Comparison of ENCODE assay signal across 17 mouse cellular contexts in genomic region chr4:100967703-100968392, GRCm38 (mm10). TPM values are rescaled to one million over a fixed set of nuclear protein-coding genes. Genes with fewer than 3 reads are reported as not detected.
DNase-seq lines count a peak whose midpoint lies in the region; ATAC-seq and TF ChIP-seq lines count a peak whose summit lies in the region.
"Had no signal": no experiment of that assay in that cellular context is flagged by ENCODE, and none has a peak within 500 bp of the region (broad histone marks: within the 10 kb centered on the region; RNA-seq: fewer than 3 reads in every experiment).

No protein-coding gene starts in this region.

- no peaks in the 10 kb centered on the region for H3K4me1 ChIP-seq in lung, postnatal 0 days (ENCODE audit: insufficient read depth, low read depth, low read length)
- peaks cover 24% of the 10 kb centered on the region for H3K4me1 ChIP-seq in embryonic facial prominence, embryonic 14.5 days (ENCODE audit: control insufficient read depth, insufficient read depth, low read length)
- peaks cover 16% of the 10 kb centered on the region for H3K4me1 ChIP-seq in limb, embryonic 12.5 days (replicated peaks)
- H3K4me1 ChIP-seq in liver, embryonic 11.5 days (replicated peaks; ENCODE audit: control insufficient read depth, insufficient read depth, low read length), result no peaks in the 10 kb centered on the region

- no peak overlapping the region for H3K4me3 ChIP-seq in lung, postnatal 0 days (ENCODE audit: low read depth, low read length)
- no peak overlapping the region for H3K4me3 ChIP-seq in embryonic facial prominence, embryonic 14.5 days (ENCODE audit: low read depth, low read length)
- no peak overlapping the region for H3K4me3 ChIP-seq in limb, embryonic 12.5 days (replicated peaks)
- H3K4me3 ChIP-seq in liver, embryonic 11.5 days (ENCODE audit: low read depth, low read length), result no peak overlapping the region
- H3K4me3 ChIP-seq: layer of hippocampus, adult 2 months had no signal

- H3K27me3 ChIP-seq in lung, postnatal 0 days (replicated peaks; ENCODE audit: insufficient read depth, low read length), result no peaks in the 10 kb centered on the region
- H3K27me3 ChIP-seq in embryonic facial prominence, embryonic 14.5 days (replicated peaks; ENCODE audit: control insufficient read depth, insufficient read depth, low read length), result no peaks in the 10 kb centered on the region
- H3K27me3 ChIP-seq in limb, embryonic 12.5 days, result no peaks in the 10 kb centered on the region
- H3K27me3 ChIP-seq in liver, embryonic 11.5 days (replicated peaks; ENCODE audit: control insufficient read depth, insufficient read depth, low read length), result no peaks in the 10 kb centered on the region

- H3K36me3 ChIP-seq in lung, postnatal 0 days (ENCODE audit: insufficient read depth, low read length), result 0 out of 2 replicates have a peak, but pooled peaks cover 7% of the 10 kb centered on the region
- peaks cover 64% of the 10 kb centered on the region for H3K36me3 ChIP-seq in embryonic facial prominence, embryonic 14.5 days (ENCODE audit: control insufficient read depth, insufficient read depth, low read length)
- peaks cover 81% of the 10 kb centered on the region for H3K36me3 ChIP-seq in limb, embryonic 12.5 days
- no peaks in the 10 kb centered on the region; the same call in 1 of the 2 replicates for H3K36me3 ChIP-seq in liver, embryonic 11.5 days (ENCODE audit: control insufficient read depth, insufficient read depth, low read length)

- H3K4me2 ChIP-seq in lung, postnatal 0 days (replicated peaks; ENCODE audit: low read depth, low read length), result no peak overlapping the region
- H3K4me2 ChIP-seq in embryonic facial prominence, embryonic 14.5 days (ENCODE audit: low read depth, low read length), result peak overlapping the region; percentile 28; the same call in 1 of the 2 replicates
- H3K4me2 ChIP-seq in limb, embryonic 12.5 days, result no peak overlapping the region
- H3K4me2 ChIP-seq in liver, embryonic 11.5 days, result no peak overlapping the region

- no peak for TF ChIP-seq EP300 in lung, postnatal 0 days (IDR thresholded peaks at IDR 0.05)

- H3K9ac ChIP-seq in lung, postnatal 0 days (replicated peaks; ENCODE audit: low read depth), result no peak overlapping the region
- H3K9ac ChIP-seq in embryonic facial prominence, embryonic 14.5 days (ENCODE audit: low read depth, low read length), result 0 out of 2 replicates have a peak overlapping the region, but pooled peaks have one; percentile 32
- no peak overlapping the region for H3K9ac ChIP-seq in limb, embryonic 12.5 days (replicated peaks)
- H3K9ac ChIP-seq in liver, embryonic 11.5 days (ENCODE audit: low read depth, low read length), result no peak overlapping the region

- intact Hi-C loops in gastrocnemius, postnatal 14 days (cut with DNase I; ENCODE audit: low total_unique reads), result no loop called here

- DNase-seq in gastrocnemius, adult 18-20 months (ENCODE audit: low spot score), result peak; percentile 16
- DNase-seq in gastrocnemius, postnatal 14 days, result no peak
- DNase-seq in lung, postnatal 0 days (ENCODE audit: low spot score), result peak; percentile 8
- no peak for DNase-seq in lung, postnatal 14 days
- DNase-seq in embryonic facial prominence, embryonic 14.5 days (ENCODE audit: low spot score), result peak; percentile 91
- no peak for DNase-seq in liver, embryonic 11.5 days (ENCODE audit: low spot score)
- no peak for DNase-seq in spleen, postnatal 36 days (ENCODE audit: low spot score in 2 of 2)
- DNase-seq: adrenal gland, postnatal 25 days; heart, postnatal 4 days; kidney, adult 9 months; left cerebral cortex, postnatal 4 days; right cerebral cortex, postnatal 14 days had no signal

- no peaks in the 10 kb centered on the region for H3K9me3 ChIP-seq in lung, postnatal 0 days (ENCODE audit: low read length)
- H3K9me3 ChIP-seq in embryonic facial prominence, embryonic 14.5 days (ENCODE audit: control insufficient read depth, low read length), result no peaks in the 10 kb centered on the region
- H3K9me3 ChIP-seq in limb, embryonic 12.5 days, result no peaks in the 10 kb centered on the region
- no peaks in the 10 kb centered on the region for H3K9me3 ChIP-seq in liver, embryonic 11.5 days (ENCODE audit: control insufficient read depth, low read length)

- WGBS in lung, postnatal 0 days, result 72% methylated on average over 19 of the region's 19 CpGs
- 34% methylated on average over 19 of the region's 19 CpGs for WGBS in embryonic facial prominence, embryonic 14.5 days
- 60% methylated on average over 19 of the region's 19 CpGs for WGBS in limb, embryonic 12.5 days
- 78% methylated on average over 19 of the region's 19 CpGs for WGBS in liver, embryonic 11.5 days

- TF ChIP-seq CTCF in lung, postnatal 0 days (IDR thresholded peaks at IDR 0.05), result no peak

- no peak for ATAC-seq in lung, postnatal 0 days
- peak; percentile 82 for ATAC-seq in embryonic facial prominence, embryonic 14.5 days (ENCODE audit: low read depth)
- ATAC-seq in limb, embryonic 12.5 days (ENCODE audit: insufficient number of reproducible peaks, insufficient read depth, low FRiP score, low TSS enrichment, low read depth), result no peak
- no peak for ATAC-seq in liver, embryonic 11.5 days (replicated peaks; ENCODE audit: low FRiP score)

- H3K27ac ChIP-seq in lung, postnatal 0 days (ENCODE audit: low read length), result no peak overlapping the region
- H3K27ac ChIP-seq in embryonic facial prominence, embryonic 14.5 days (replicated peaks; ENCODE audit: low read depth, low read length), result peak overlapping the region; percentile 69
- peak overlapping the region; percentile 54; the same call in 1 of the 2 replicates for H3K27ac ChIP-seq in limb, embryonic 12.5 days
- no peak overlapping the region for H3K27ac ChIP-seq in liver, embryonic 11.5 days (ENCODE audit: low read depth, low read length)
- H3K27ac ChIP-seq: layer of hippocampus, adult 2 months had no signal

RNA-seq across cellular contexts. Expression of gene Gm10577, which starts 52.6 kb away (rescaled TPM):
- total RNA-seq in gastrocnemius, adult 18-20 months (2021), result not detected
- total RNA-seq in gastrocnemius, postnatal 14 days (2021), result not detected
- polyA plus RNA-seq in lung, postnatal 0 days (2015; fragmentation: Nextera tagmentation; extraction: Ambion mirVana), result not detected in 2 replicates
- polyA plus RNA-seq in embryonic facial prominence, embryonic 14.5 days (2014; fragmentation: Nextera tagmentation; extraction: Ambion mirVana), result not detected in 2 replicates
- polyA plus RNA-seq in limb, embryonic 12.5 days (2016; fragmentation: Nextera tagmentation; extraction: Ambion mirVana), result not detected in 2 replicates
- polyA plus RNA-seq in liver, embryonic 11.5 days (2014; fragmentation: Nextera tagmentation; extraction: Ambion mirVana), result not detected in 2 replicates
- total RNA-seq: adrenal gland, postnatal 25 days; heart, adult 8-10 months; heart, postnatal 4 days; layer of hippocampus, adult 2 months; left cerebral cortex, postnatal 4 days had no signal
- polyA plus RNA-seq: cortical plate, adult 2 months; lung, embryonic 16.5 days had no signal

Comparison
In these comparisons a context has a peak if more than half of its experiments do, and no peak if none do; other contexts are left out.
1. DNase-seq: peak in gastrocnemius, adult 18-20 months (single experiment), lung, postnatal 0 days (single experiment) and embryonic facial prominence, embryonic 14.5 days (single experiment); none in gastrocnemius, postnatal 14 days (single experiment), lung, postnatal 14 days (single experiment), liver, embryonic 11.5 days (single experiment) and spleen, postnatal 36 days (0 of 2).
2. H3K27ac ChIP-seq: peak in embryonic facial prominence, embryonic 14.5 days (single experiment) and limb, embryonic 12.5 days (single experiment); none in lung, postnatal 0 days (single experiment) and liver, embryonic 11.5 days (single experiment).